In genomic region chr4:114365000-114365399, GRCm38 (mm10) we compare ENCODE assay signal across 18 mouse cellular contexts.
"Had no signal": no experiment of that assay in that cellular context is flagged by ENCODE, and none has a peak within 500 bp of the region (broad histone marks: within the 10 kb centered on the region; RNA-seq: fewer than 3 reads in every experiment).

No protein-coding gene starts in this region.

- H3K9me3 ChIP-seq: liver, embryonic 12.5 days; midbrain, embryonic 10.5 days; midbrain, embryonic 12.5 days; neural tube, embryonic 13.5 days; neural tube, embryonic 15.5 days had no signal

- H3K36me3 ChIP-seq: liver, embryonic 12.5 days; midbrain, embryonic 10.5 days; midbrain, embryonic 12.5 days; neural tube, embryonic 13.5 days; neural tube, embryonic 15.5 days had no signal

- H3K4me1 ChIP-seq: liver, embryonic 12.5 days; midbrain, embryonic 12.5 days; neural tube, embryonic 15.5 days had no signal

- H3K4me2 ChIP-seq: liver, embryonic 12.5 days; midbrain, embryonic 12.5 days; neural tube, embryonic 13.5 days; neural tube, embryonic 15.5 days had no signal

- H3K4me3 ChIP-seq: liver, embryonic 12.5 days; midbrain, embryonic 10.5 days; midbrain, embryonic 12.5 days; myocyte; neural tube, embryonic 13.5 days; neural tube, embryonic 15.5 days had no signal

- DNase-seq: lung, adult 18-20 months; midbrain, embryonic 14.5 days; retina, postnatal 1 day; right cerebral cortex, adult 18-20 months; right cerebral cortex, postnatal 25 days; right cerebral cortex, postnatal 4 days; spleen, adult 18-20 months; thymus, adult 18-20 months; thymus, postnatal 14 days; thymus, postnatal 36 days had no signal

- H3K9ac ChIP-seq: liver, embryonic 12.5 days; liver, embryonic 14.5 days; midbrain, embryonic 12.5 days; neural tube, embryonic 13.5 days; neural tube, embryonic 15.5 days had no signal

- H3K27ac ChIP-seq: liver, embryonic 12.5 days; liver, embryonic 14.5 days; midbrain, embryonic 10.5 days; midbrain, embryonic 12.5 days; neural tube, embryonic 13.5 days; neural tube, embryonic 15.5 days had no signal

- ATAC-seq: liver, embryonic 12.5 days; midbrain, embryonic 16.5 days had no signal

- H3K27me3 ChIP-seq: liver, embryonic 12.5 days; neural tube, embryonic 13.5 days; neural tube, embryonic 15.5 days had no signal
